ENCODE assay signal across 9 mouse cellular contexts in genomic region chr13:21170431-21171155, GRCm38 (mm10). TPM values are rescaled to one million over a fixed set of nuclear protein-coding genes. Genes with fewer than 3 reads are reported as not detected.
DNase-seq lines count a peak whose midpoint lies in the region; ATAC-seq and TF ChIP-seq lines count a peak whose summit lies in the region.
"Had no signal": no experiment of that assay in that cellular context is flagged by ENCODE, and none has a peak within 500 bp of the region (broad histone marks: within the 10 kb centered on the region; RNA-seq: fewer than 3 reads in every experiment).

No protein-coding gene starts in this region.

- TF ChIP-seq CTCF in G1E (IDR thresholded peaks at IDR 0.05; ENCODE audit: low read depth, low read length): no peak
- TF ChIP-seq CTCF in forebrain, postnatal 0 days (IDR thresholded peaks at IDR 0.05; ENCODE audit: low read depth): no peak
- TF ChIP-seq CTCF in liver, postnatal 0 days (IDR thresholded peaks at IDR 0.05; ENCODE audit: low read depth): no peak

- no peak for ATAC-seq in G1E (ENCODE audit: extremely low read depth, insufficient number of reproducible peaks, low FRiP score, poor library complexity, severe bottlenecking)
- no peak for ATAC-seq in forebrain, postnatal 0 days
- no peak for ATAC-seq in liver, postnatal 0 days

- H3K4me1 ChIP-seq in heart, embryonic 10.5 days: peaks cover 9% of the 10 kb centered on the region; the same call in 1 of the 2 replicates
- H3K4me1 ChIP-seq in G1E (ENCODE audit: insufficient read depth, low read depth, low read length): peaks cover 56% of the 10 kb centered on the region
- H3K4me1 ChIP-seq in forebrain, postnatal 0 days (ENCODE audit: insufficient read depth): no peaks in the 10 kb centered on the region
- peaks cover 7% of the 10 kb centered on the region for H3K4me1 ChIP-seq in liver, postnatal 0 days (ENCODE audit: insufficient read depth)

- H3K9ac ChIP-seq in forebrain, postnatal 0 days: 0 out of 2 replicates have a peak overlapping the region, but pooled peaks have one; percentile 28
- no peak overlapping the region for H3K9ac ChIP-seq in liver, postnatal 0 days (replicated peaks)

- DNase-seq in heart, embryonic 10.5 days (ENCODE audit: low spot score): no peak
- no peak for DNase-seq in heart, adult 8-10 months (ENCODE audit: low spot score)
- no peak for DNase-seq in G1E (ENCODE audit: low spot score)
- no peak for DNase-seq in forebrain, postnatal 0 days
- DNase-seq in liver, postnatal 0 days: no peak
- no peak for DNase-seq in spleen, postnatal 4 days (ENCODE audit: low spot score in 2 of 2)
- no peak for DNase-seq in left cerebral cortex, postnatal 25 days (ENCODE audit: low spot score in 2 of 2)
- DNase-seq in right cerebral cortex, adult 18-20 months: no peak

- no peaks in the 10 kb centered on the region for H3K36me3 ChIP-seq in heart, embryonic 10.5 days
- H3K36me3 ChIP-seq in G1E (replicated peaks): no peaks in the 10 kb centered on the region
- H3K36me3 ChIP-seq in forebrain, postnatal 0 days (ENCODE audit: insufficient read depth): no peaks in the 10 kb centered on the region
- H3K36me3 ChIP-seq in liver, postnatal 0 days (replicated peaks; ENCODE audit: insufficient read depth, low read length): no peaks in the 10 kb centered on the region

- no peaks in the 10 kb centered on the region for H3K27me3 ChIP-seq in heart, embryonic 10.5 days (ENCODE audit: insufficient read depth, poor library complexity, severe bottlenecking)
- no peaks in the 10 kb centered on the region; the same call in 1 of the 2 replicates for H3K27me3 ChIP-seq in G1E (ENCODE audit: insufficient read depth, low read length)
- H3K27me3 ChIP-seq in forebrain, postnatal 0 days (ENCODE audit: insufficient read depth, low read length): no peaks in the 10 kb centered on the region
- H3K27me3 ChIP-seq in liver, postnatal 0 days (ENCODE audit: insufficient read depth, low read length): no peaks in the 10 kb centered on the region

- 34% methylated on average over 17 of the region's 17 CpGs for WGBS in heart, embryonic 10.5 days
- WGBS in forebrain, postnatal 0 days: 40% methylated on average over 17 of the region's 17 CpGs
- 69% methylated on average over 17 of the region's 17 CpGs for WGBS in liver, postnatal 0 days (ENCODE audit: insufficient replicate concordance)

- 0 out of 2 replicates have a peak overlapping the region, but pooled peaks have one; percentile 42 for H3K27ac ChIP-seq in heart, embryonic 10.5 days
- no peak overlapping the region for H3K27ac ChIP-seq in forebrain, postnatal 0 days (ENCODE audit: low read depth, low read length)
- no peak overlapping the region for H3K27ac ChIP-seq in liver, postnatal 0 days (ENCODE audit: low read depth)

- intact Hi-C loops in left cerebral cortex, postnatal 25 days (cut with DNase I): no loop called here

- H3K9me3 ChIP-seq in heart, embryonic 10.5 days: no peaks in the 10 kb centered on the region
- no peaks in the 10 kb centered on the region for H3K9me3 ChIP-seq in G1E (replicated peaks)
- H3K9me3 ChIP-seq in forebrain, postnatal 0 days (ENCODE audit: low read length): no peaks in the 10 kb centered on the region
- no peaks in the 10 kb centered on the region for H3K9me3 ChIP-seq in liver, postnatal 0 days (ENCODE audit: low read length)

- TF ChIP-seq EP300 in liver, postnatal 0 days (IDR thresholded peaks at IDR 0.05; ENCODE audit: low read depth): no peak

- H3K4me2 ChIP-seq in forebrain, postnatal 0 days (ENCODE audit: low read depth): peak overlapping the region; percentile 90
- H3K4me2 ChIP-seq in liver, postnatal 0 days (ENCODE audit: low read depth, low read length): peak overlapping the region; percentile 82

- peak overlapping the region; percentile 71 for H3K4me3 ChIP-seq in heart, embryonic 10.5 days
- peak overlapping the region; percentile 69; the same call in 1 of the 2 replicates for H3K4me3 ChIP-seq in G1E (ENCODE audit: low read depth, low read length)
- H3K4me3 ChIP-seq in forebrain, postnatal 0 days (ENCODE audit: low read depth, low read length): peak overlapping the region; percentile 56
- H3K4me3 ChIP-seq in liver, postnatal 0 days (ENCODE audit: low read depth, low read length): no peak overlapping the region

RNA-seq across cellular contexts. Expression of gene Trim27, which starts 8.7 kb away (rescaled TPM):
- polyA plus RNA-seq in heart, embryonic 10.5 days (2016; fragmentation: Nextera tagmentation; extraction: Ambion mirVana): 108 and 152 TPM in 2 replicates
- 10 to 100 TPM; 17.7 to 20.3 (median 19.3) TPM for total RNA-seq in heart, adult 8-10 months (2022)
- total RNA-seq in G1E (2014; fragmentation: Nextera tagmentation) (91.5 and 93.2 TPM in 2 replicates), G1E (2017) (173 and 196 TPM in 2 replicates)
- 139 and 188 TPM in 2 replicates for polyA plus RNA-seq in G1E (2012)
- total RNA-seq in forebrain, postnatal 0 days (2014; rRNA removed): 81.7 and 90.9 TPM in 2 replicates
- 72.7 and 85.3 TPM in 2 replicates for polyA plus RNA-seq in forebrain, postnatal 0 days (2015; fragmentation: Nextera tagmentation; extraction: Ambion mirVana)
- 36.5 and 36.7 TPM in 2 replicates for polyA plus RNA-seq in liver, postnatal 0 days (2015; fragmentation: Nextera tagmentation; extraction: Ambion mirVana)
- 10 to 100 TPM; 34.3 to 41.2 TPM for total RNA-seq in left cerebral cortex, postnatal 25 days (2021)

RNA-seq across cellular contexts. Expression of gene Olfr1368, which starts 24.9 kb away (rescaled TPM):
- polyA plus RNA-seq in heart, embryonic 10.5 days (2016; fragmentation: Nextera tagmentation; extraction: Ambion mirVana): not detected in 2 replicates
- not detected for total RNA-seq in heart, adult 8-10 months (2022)
- total RNA-seq in G1E (2014; fragmentation: Nextera tagmentation) (not detected in 2 replicates), G1E (2017) (0.11 TPM in 1 of 2 replicates, not detected in the other)
- not detected in 2 replicates for polyA plus RNA-seq in G1E (2012)
- total RNA-seq in forebrain, postnatal 0 days (2014; rRNA removed): not detected in 2 replicates
- polyA plus RNA-seq in forebrain, postnatal 0 days (2015; fragmentation: Nextera tagmentation; extraction: Ambion mirVana): not detected in 2 replicates
- polyA plus RNA-seq in liver, postnatal 0 days (2015; fragmentation: Nextera tagmentation; extraction: Ambion mirVana): not detected in 2 replicates
- total RNA-seq in left cerebral cortex, postnatal 25 days (2021): not detected
- polyA plus RNA-seq: large intestine, adult 2 months had no signal

RNA-seq across cellular contexts. Expression of gene Olfr263, which starts 41.2 kb away (rescaled TPM):
- polyA plus RNA-seq in heart, embryonic 10.5 days (2016; fragmentation: Nextera tagmentation; extraction: Ambion mirVana): not detected in 2 replicates
- not detected for total RNA-seq in heart, adult 8-10 months (2022)
- not detected in 2 replicates for total RNA-seq in G1E (2014; fragmentation: Nextera tagmentation)
- 0.11 TPM in 1 of 2 replicates, not detected in the other for total RNA-seq in G1E (2017)
- not detected in 2 replicates for polyA plus RNA-seq in G1E (2012)
- total RNA-seq in forebrain, postnatal 0 days (2014; rRNA removed): not detected in 2 replicates
- not detected in 2 replicates for polyA plus RNA-seq in forebrain, postnatal 0 days (2015; fragmentation: Nextera tagmentation; extraction: Ambion mirVana)
- not detected in 2 replicates for polyA plus RNA-seq in liver, postnatal 0 days (2015; fragmentation: Nextera tagmentation; extraction: Ambion mirVana)
- total RNA-seq in left cerebral cortex, postnatal 25 days (2021): not detected
- polyA plus RNA-seq: large intestine, adult 2 months had no signal

RNA-seq across cellular contexts. Expression of gene Olfr1369-ps1, which starts 59.3 kb away (rescaled TPM):
- polyA plus RNA-seq in heart, embryonic 10.5 days (2016; fragmentation: Nextera tagmentation; extraction: Ambion mirVana): 0.07 and 0.10 TPM in 2 replicates
- total RNA-seq in heart, adult 8-10 months (2022): not detected
- 0.23 TPM in 1 of 2 replicates, not detected in the other for total RNA-seq in G1E (2014; fragmentation: Nextera tagmentation)
- total RNA-seq in G1E (2017): 0.06 TPM in 1 of 2 replicates, not detected in the other
- not detected in 2 replicates for polyA plus RNA-seq in G1E (2012)
- not detected in 2 replicates for total RNA-seq in forebrain, postnatal 0 days (2014; rRNA removed)
- polyA plus RNA-seq in forebrain, postnatal 0 days (2015; fragmentation: Nextera tagmentation; extraction: Ambion mirVana): not detected in 2 replicates
- not detected in 2 replicates for polyA plus RNA-seq in liver, postnatal 0 days (2015; fragmentation: Nextera tagmentation; extraction: Ambion mirVana)
- total RNA-seq in left cerebral cortex, postnatal 25 days (2021): not detected
- polyA plus RNA-seq: large intestine, adult 2 months had no signal
